ENCODE assay signal across 21 mouse cellular contexts in the genomic region with DNA sequence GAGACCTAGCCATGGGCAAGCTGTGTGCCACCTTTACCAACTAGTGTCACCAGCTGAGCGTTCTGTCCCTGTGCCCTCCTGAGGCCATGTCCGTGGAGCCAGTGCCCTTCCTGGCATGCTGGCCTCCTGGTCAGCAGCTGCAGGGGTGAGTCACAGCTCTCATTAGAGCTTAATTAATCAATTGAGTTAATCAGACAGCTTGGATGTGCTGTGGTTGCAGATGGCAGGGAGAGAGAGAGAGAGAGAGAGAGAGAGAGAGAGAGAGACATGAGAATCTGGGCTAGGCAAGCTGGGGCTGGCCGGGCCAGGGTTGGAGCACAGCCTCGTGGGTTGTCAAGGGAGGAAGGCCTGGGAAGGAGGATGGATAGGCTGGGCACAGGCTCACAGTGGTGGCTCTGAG. TPM values are rescaled to one million over a fixed set of nuclear protein-coding genes. Genes with fewer than 3 reads are reported as not detected.
DNase-seq lines count a peak whose midpoint lies in the region; ATAC-seq lines count a peak whose summit lies in the region.
"Had no signal": no experiment of that assay in that cellular context is flagged by ENCODE, and none has a peak within 500 bp of the region (broad histone marks: within the 10 kb centered on the region; RNA-seq: fewer than 3 reads in every experiment).

No protein-coding gene starts in this region.

- H3K36me3 ChIP-seq in hindbrain, embryonic 13.5 days = no peaks in the 10 kb centered on the region
- no peaks in the 10 kb centered on the region for H3K36me3 ChIP-seq in hindbrain, embryonic 11.5 days (ENCODE audit: control insufficient read depth, insufficient read depth, low read length)
- no peaks in the 10 kb centered on the region for H3K36me3 ChIP-seq in midbrain, embryonic 10.5 days
- H3K36me3 ChIP-seq in midbrain, embryonic 16.5 days (ENCODE audit: control insufficient read depth, insufficient read depth, low read length) = no peaks in the 10 kb centered on the region
- H3K36me3 ChIP-seq in hindbrain, embryonic 16.5 days (ENCODE audit: control insufficient read depth, insufficient read depth, low read length) = no peaks in the 10 kb centered on the region
- H3K36me3 ChIP-seq: embryonic facial prominence, embryonic 13.5 days; forebrain, embryonic 12.5 days; heart, embryonic 13.5 days had no signal

- no peaks in the 10 kb centered on the region for H3K9me3 ChIP-seq in hindbrain, embryonic 13.5 days
- H3K9me3 ChIP-seq in hindbrain, embryonic 11.5 days (ENCODE audit: control insufficient read depth, low read length) = no peaks in the 10 kb centered on the region
- H3K9me3 ChIP-seq in midbrain, embryonic 10.5 days (replicated peaks) = no peaks in the 10 kb centered on the region
- no peaks in the 10 kb centered on the region for H3K9me3 ChIP-seq in midbrain, embryonic 16.5 days (replicated peaks; ENCODE audit: control insufficient read depth, low read length, poor library complexity, severe bottlenecking)
- no peaks in the 10 kb centered on the region for H3K9me3 ChIP-seq in hindbrain, embryonic 16.5 days (ENCODE audit: control insufficient read depth, low read length)
- H3K9me3 ChIP-seq: embryonic facial prominence, embryonic 13.5 days; forebrain, embryonic 12.5 days; heart, embryonic 13.5 days had no signal

- no peak for DNase-seq in hindbrain, embryonic 11.5 days (ENCODE audit: low spot score)
- no peak for DNase-seq in midbrain, embryonic 10.5 days (ENCODE audit: low spot score)
- peak; percentile 89 for DNase-seq in retina, postnatal 1 day
- no peak for DNase-seq in c-Kit-positive CD71-positive TER-119-positive erythroid progenitor cells, embryonic 14.5 days (ENCODE audit: low spot score)
- DNase-seq: adrenal gland, adult 2 months; adrenal gland, postnatal 25 days; cerebellum, adult 8-10 months; gastrocnemius, adult 2 months; gastrocnemius, postnatal 25 days; heart, postnatal 36 days had no signal

- 34% methylated on average over 4 of the region's 4 CpGs for WGBS in hindbrain, embryonic 13.5 days
- WGBS in hindbrain, embryonic 11.5 days = 58% methylated on average over 4 of the region's 4 CpGs
- WGBS in midbrain, embryonic 10.5 days = 74% methylated on average over 4 of the region's 4 CpGs
- WGBS in midbrain, embryonic 16.5 days = 42% methylated on average over 4 of the region's 4 CpGs
- WGBS in hindbrain, embryonic 16.5 days = 28% methylated on average over 4 of the region's 4 CpGs

- no peak overlapping the region for H3K27ac ChIP-seq in hindbrain, embryonic 13.5 days
- no peak overlapping the region for H3K27ac ChIP-seq in hindbrain, embryonic 11.5 days (ENCODE audit: low read depth, low read length)
- H3K27ac ChIP-seq in midbrain, embryonic 10.5 days (replicated peaks) = peak overlapping the region; percentile 52; the same call in 1 of the 2 replicates
- no peak overlapping the region for H3K27ac ChIP-seq in midbrain, embryonic 16.5 days (ENCODE audit: low read length)
- no peak overlapping the region for H3K27ac ChIP-seq in hindbrain, embryonic 16.5 days (ENCODE audit: low read depth, low read length)
- H3K27ac ChIP-seq: embryonic facial prominence, embryonic 13.5 days; forebrain, embryonic 12.5 days; gastrocnemius, adult 2 months; heart, embryonic 13.5 days had no signal

- no peak for ATAC-seq in hindbrain, embryonic 13.5 days (ENCODE audit: low FRiP score)
- ATAC-seq in hindbrain, embryonic 11.5 days (ENCODE audit: low FRiP score) = no peak
- ATAC-seq in midbrain, embryonic 16.5 days = no peak
- ATAC-seq in hindbrain, embryonic 16.5 days = peak; percentile 41; the same call in 1 of the 2 replicates
- ATAC-seq in megakaryocyte, adult 5-6 weeks (ENCODE audit: poor library complexity, severe bottlenecking) = no peak
- ATAC-seq: intestine, embryonic 16.5 days had no signal

- 0 out of 2 replicates have a peak overlapping the region, but pooled peaks have one; percentile 24 for H3K9ac ChIP-seq in hindbrain, embryonic 13.5 days
- H3K9ac ChIP-seq in hindbrain, embryonic 11.5 days (ENCODE audit: low read depth, low read length) = no peak overlapping the region
- no peak overlapping the region for H3K9ac ChIP-seq in midbrain, embryonic 16.5 days (ENCODE audit: low read depth, low read length)
- no peak overlapping the region for H3K9ac ChIP-seq in hindbrain, embryonic 16.5 days (ENCODE audit: low read depth, low read length)
- H3K9ac ChIP-seq: embryonic facial prominence, embryonic 13.5 days; forebrain, embryonic 12.5 days; heart, embryonic 13.5 days had no signal

- H3K4me2 ChIP-seq in hindbrain, embryonic 13.5 days = no peak overlapping the region
- H3K4me2 ChIP-seq in hindbrain, embryonic 11.5 days (replicated peaks; ENCODE audit: low read depth, low read length) = no peak overlapping the region
- H3K4me2 ChIP-seq in midbrain, embryonic 16.5 days (ENCODE audit: low read length) = no peak overlapping the region
- no peak overlapping the region for H3K4me2 ChIP-seq in hindbrain, embryonic 16.5 days (ENCODE audit: low read length)
- H3K4me2 ChIP-seq: embryonic facial prominence, embryonic 13.5 days; forebrain, embryonic 12.5 days; heart, embryonic 13.5 days had no signal

- no peak overlapping the region for H3K4me3 ChIP-seq in hindbrain, embryonic 13.5 days
- H3K4me3 ChIP-seq in hindbrain, embryonic 11.5 days (ENCODE audit: low read depth, low read length) = no peak overlapping the region
- H3K4me3 ChIP-seq in midbrain, embryonic 10.5 days = no peak overlapping the region
- H3K4me3 ChIP-seq in midbrain, embryonic 16.5 days (ENCODE audit: low read depth, low read length) = no peak overlapping the region
- no peak overlapping the region for H3K4me3 ChIP-seq in hindbrain, embryonic 16.5 days (ENCODE audit: low read length)
- H3K4me3 ChIP-seq: embryonic facial prominence, embryonic 13.5 days; forebrain, embryonic 12.5 days; gastrocnemius, adult 2 months; heart, embryonic 13.5 days had no signal

- H3K27me3 ChIP-seq in hindbrain, embryonic 13.5 days = peaks cover 35% of the 10 kb centered on the region
- H3K27me3 ChIP-seq in hindbrain, embryonic 11.5 days (ENCODE audit: control insufficient read depth, insufficient read depth, low read length) = peaks cover 10% of the 10 kb centered on the region
- peaks cover 32% of the 10 kb centered on the region for H3K27me3 ChIP-seq in midbrain, embryonic 10.5 days (ENCODE audit: low read depth, poor library complexity, severe bottlenecking)
- peaks cover 9% of the 10 kb centered on the region; the same call in 1 of the 2 replicates for H3K27me3 ChIP-seq in midbrain, embryonic 16.5 days (ENCODE audit: control insufficient read depth, insufficient read depth, low read depth, low read length)
- H3K27me3 ChIP-seq in hindbrain, embryonic 16.5 days (replicated peaks; ENCODE audit: control insufficient read depth, insufficient read depth, low read length) = peaks cover 7% of the 10 kb centered on the region; the same call in 1 of the 2 replicates

- peaks cover 34% of the 10 kb centered on the region for H3K4me1 ChIP-seq in hindbrain, embryonic 13.5 days (replicated peaks)
- H3K4me1 ChIP-seq in hindbrain, embryonic 11.5 days (replicated peaks; ENCODE audit: control insufficient read depth, insufficient read depth, low read length) = no peaks in the 10 kb centered on the region
- H3K4me1 ChIP-seq in midbrain, embryonic 10.5 days = peaks cover 30% of the 10 kb centered on the region
- H3K4me1 ChIP-seq in midbrain, embryonic 16.5 days (ENCODE audit: control insufficient read depth, insufficient read depth, low read length) = peaks cover 2% of the 10 kb centered on the region
- peaks cover 3% of the 10 kb centered on the region for H3K4me1 ChIP-seq in hindbrain, embryonic 16.5 days (ENCODE audit: control insufficient read depth, insufficient read depth, low read depth, low read length)

RNA-seq across cellular contexts. Expression of a gene that starts 38.1 kb away (rescaled TPM):
- 5.2 and 5.7 TPM in 2 replicates for polyA plus RNA-seq in hindbrain, embryonic 13.5 days (2015; fragmentation: Nextera tagmentation; extraction: Ambion mirVana)
- 10.5 and 11.0 TPM in 2 replicates for polyA plus RNA-seq in hindbrain, embryonic 11.5 days (2014; fragmentation: Nextera tagmentation; extraction: Ambion mirVana)
- polyA plus RNA-seq in midbrain, embryonic 10.5 days (2016; fragmentation: Nextera tagmentation; extraction: Ambion mirVana) = 3.0 and 5.8 TPM in 2 replicates
- polyA plus RNA-seq in midbrain, embryonic 16.5 days (2015; fragmentation: Nextera tagmentation; extraction: Ambion mirVana) = 6.0 and 7.9 TPM in 2 replicates
- polyA plus RNA-seq in hindbrain, embryonic 16.5 days (2015; fragmentation: Nextera tagmentation; extraction: Ambion mirVana) = 9.0 and 9.9 TPM in 2 replicates
- total RNA-seq in megakaryocyte, adult 5-6 weeks (2015) = not detected in 2 replicates
- not detected in 2 replicates for total RNA-seq in megakaryocyte, adult 5-6 weeks (2017)
- total RNA-seq: gastrocnemius, adult 2 months; granulocyte monocyte progenitor cell, adult 5-6 weeks; heart, postnatal 36 days; MEL had no signal
- polyA plus RNA-seq: heart, postnatal 0 days had no signal

RNA-seq across cellular contexts. Expression of a gene that starts 43.4 kb away (rescaled TPM):
- polyA plus RNA-seq in hindbrain, embryonic 13.5 days (2015; fragmentation: Nextera tagmentation; extraction: Ambion mirVana) = 37.8 and 44.5 TPM in 2 replicates
- polyA plus RNA-seq in hindbrain, embryonic 11.5 days (2014; fragmentation: Nextera tagmentation; extraction: Ambion mirVana) = 41.0 and 51.1 TPM in 2 replicates
- polyA plus RNA-seq in midbrain, embryonic 10.5 days (2016; fragmentation: Nextera tagmentation; extraction: Ambion mirVana) = 57.3 and 61.8 TPM in 2 replicates
- polyA plus RNA-seq in midbrain, embryonic 16.5 days (2015; fragmentation: Nextera tagmentation; extraction: Ambion mirVana) = 25.5 and 26.8 TPM in 2 replicates
- polyA plus RNA-seq in hindbrain, embryonic 16.5 days (2015; fragmentation: Nextera tagmentation; extraction: Ambion mirVana) = 28.8 and 30.4 TPM in 2 replicates
- 41.5 and 41.7 TPM in 2 replicates for total RNA-seq in megakaryocyte, adult 5-6 weeks (2015)
- total RNA-seq in megakaryocyte, adult 5-6 weeks (2017) = 35.0 and 40.9 TPM in 2 replicates

RNA-seq across cellular contexts. Expression of a gene that starts 43.5 kb away (rescaled TPM):
- 164 and 165 TPM in 2 replicates for polyA plus RNA-seq in hindbrain, embryonic 13.5 days (2015; fragmentation: Nextera tagmentation; extraction: Ambion mirVana)
- polyA plus RNA-seq in hindbrain, embryonic 11.5 days (2014; fragmentation: Nextera tagmentation; extraction: Ambion mirVana) = 228 and 229 TPM in 2 replicates
- polyA plus RNA-seq in midbrain, embryonic 10.5 days (2016; fragmentation: Nextera tagmentation; extraction: Ambion mirVana) = 265 and 287 TPM in 2 replicates
- 157 and 174 TPM in 2 replicates for polyA plus RNA-seq in midbrain, embryonic 16.5 days (2015; fragmentation: Nextera tagmentation; extraction: Ambion mirVana)
- 132 and 192 TPM in 2 replicates for polyA plus RNA-seq in hindbrain, embryonic 16.5 days (2015; fragmentation: Nextera tagmentation; extraction: Ambion mirVana)
- 20.5 and 20.7 TPM in 2 replicates for total RNA-seq in megakaryocyte, adult 5-6 weeks (2015)
- total RNA-seq in megakaryocyte, adult 5-6 weeks (2017) = 6.8 and 9.3 TPM in 2 replicates

RNA-seq across cellular contexts. Expression of a gene that starts 59.7 kb away (rescaled TPM):
- polyA plus RNA-seq in hindbrain, embryonic 13.5 days (2015; fragmentation: Nextera tagmentation; extraction: Ambion mirVana) = 2.4 and 2.6 TPM in 2 replicates
- polyA plus RNA-seq in hindbrain, embryonic 11.5 days (2014; fragmentation: Nextera tagmentation; extraction: Ambion mirVana) = 7.3 and 8.5 TPM in 2 replicates
- 12.4 and 14.0 TPM in 2 replicates for polyA plus RNA-seq in midbrain, embryonic 10.5 days (2016; fragmentation: Nextera tagmentation; extraction: Ambion mirVana)
- polyA plus RNA-seq in midbrain, embryonic 16.5 days (2015; fragmentation: Nextera tagmentation; extraction: Ambion mirVana) = 0.75 and 1.4 TPM in 2 replicates
- polyA plus RNA-seq in hindbrain, embryonic 16.5 days (2015; fragmentation: Nextera tagmentation; extraction: Ambion mirVana) = 2.0 and 2.3 TPM in 2 replicates
- 22.1 and 24.9 TPM in 2 replicates for total RNA-seq in megakaryocyte, adult 5-6 weeks (2015)
- total RNA-seq in megakaryocyte, adult 5-6 weeks (2017) = 23.2 and 25.4 TPM in 2 replicates
- total RNA-seq: gastrocnemius, adult 2 months had no signal
